Mouse (Mus musculus) heart, postnatal 25 days (tissue): Measurements from ENCODE around the gene Sgo2a. TPM values are rescaled to one million over a fixed set of nuclear protein-coding genes. Genes with fewer than 3 reads are reported as not detected.

Source experiments
- DNase-seq: peaks from one replicate; pipeline ENCODE4 v3.0.0; 2022; ENCODE audit warnings: low spot score
- intact Hi-C: fragments of 180-260 bp; cut with DNase I; formaldehyde crosslinking; loops from one replicate; pipeline ENCODE4 v1.15.1; 2025
- total RNA-seq, 2 experiments: library from RNA; stranded (reverse); gene quantifications; 2 replicates each; pipeline ENCODE4 v1.2.3; 2021

The Sgo2a gene
- total RNA-seq, 2 experiments from 2014 or later, result 3.4 to 3.6 TPM

- DNase-seq, result no peak
- intact Hi-C loops, result no loop called here
Observed at GRCm38 (mm10) chr1:58072991-58073730, 77.4 kb downstream of the Sgo2a start.

DNA sequence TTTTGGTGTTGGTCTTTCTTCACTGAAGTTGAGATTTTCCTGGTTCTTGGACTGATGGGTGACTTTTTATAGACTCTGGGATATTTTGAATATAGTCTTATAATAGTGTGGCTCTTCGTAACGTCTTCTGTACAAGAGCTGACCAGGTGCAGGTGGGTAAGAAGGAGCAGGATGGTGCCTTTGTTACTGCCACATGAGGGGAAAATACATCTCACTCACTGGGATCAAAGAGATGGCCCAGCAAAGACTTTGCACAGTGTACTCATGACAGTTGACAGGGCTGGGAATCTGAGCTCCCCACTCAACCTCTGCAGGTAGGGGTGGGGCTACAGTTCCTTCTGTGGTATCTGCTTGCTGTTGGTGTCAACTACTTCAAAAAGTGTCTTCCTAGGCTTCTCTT is 78.5 kb downstream of the Sgo2a start:
- DNase-seq, result no peak
- intact Hi-C loops, result no loop called here

Other genes with a start within 250 kb of the Sgo2a start
- 1 to 10 TPM; 8.6 to 9.1 TPM for gene Spats2l, start 221.8 kb upstream of the Sgo2a start, total RNA-seq
- gene Kctd18, start 23.0 kb downstream of the Sgo2a start, total RNA-seq, result 1 to 10 TPM; 6.5 to 8.6 TPM
- gene Aox1, start 34.0 kb downstream of the Sgo2a start, total RNA-seq, result 1 to 10 TPM; 6.3 to 6.5 TPM
- under 1 TPM; 0.70 to 0.73 TPM for gene Aox3, start 117.2 kb downstream of the Sgo2a start, total RNA-seq
- gene Aox4, start 214.4 kb downstream of the Sgo2a start, total RNA-seq, result not detected